Mouse (Mus musculus) cerebellum, adult 9-11 months (tissue): Measurements from ENCODE around the gene Lima1.

ENCODE experiments used
- DNase-seq: peaks from one replicate; pipeline ENCODE4 v3.0.0; 2022

The Lima1 gene

GRCm38 (mm10) chr15:99731678-99732077 lies 143.6 kb downstream of the Lima1 start:
- no peak for DNase-seq

- no peak for DNase-seq
These were observed 144.1 kb downstream of the Lima1 start for GRCm38 (mm10) chr15:99731167-99731566.

- no peak for DNase-seq
These were observed 146.0 kb downstream of the Lima1 start for GRCm38 (mm10) chr15:99729056-99729783.
